Mouse (Mus musculus): ENCODE data around the gene Kpna7. TPM values are rescaled to one million over a fixed set of nuclear protein-coding genes. Genes with fewer than 3 reads are reported as not detected.
"Not testable (repeated sequence)": the region's sequence is repeated elsewhere in the genome, so short reads cannot be mapped to it uniquely, and the experiment has no call there.

Kpna7 gene
- polyA plus RNA-seq, 1 experiment from 2014 or later, result not detected

GRCm38 (mm10) chr5:145100960-145101359, 17.1 kb upstream of the Kpna7 start:
- Histone ChIP-seq H3K9ac (replicated peaks) (no peak overlapping the region), H3K36me3 (peaks cover 96% of the 10 kb centered on the region), H3K27ac (no peak overlapping the region), H3K4me3 (replicated peaks) (no peak overlapping the region), H3K4me1 (replicated peaks) (no peaks in the 10 kb centered on the region), H3K9me3 (no peaks in the 10 kb centered on the region), H3K4me2 (replicated peaks) (no peak overlapping the region), H3K27me3 (no peaks in the 10 kb centered on the region)
- 97% methylated on average over 9 of the region's 9 CpGs for WGBS
- no peak for ATAC-seq

- H3K27ac ChIP-seq, result no peak overlapping the region
- no peak overlapping the region for H3K9ac ChIP-seq (replicated peaks)
- H3K4me2 ChIP-seq (replicated peaks), result no peak overlapping the region
- peaks cover 95% of the 10 kb centered on the region for H3K36me3 ChIP-seq
- no peaks in the 10 kb centered on the region for H3K4me1 ChIP-seq (replicated peaks)
- no peak for ATAC-seq
- H3K9me3 ChIP-seq, result no peaks in the 10 kb centered on the region
- no peak overlapping the region for H3K4me3 ChIP-seq (replicated peaks)
- H3K27me3 ChIP-seq, result no peaks in the 10 kb centered on the region
- 97% methylated on average over 10 of the region's 10 CpGs for WGBS
These were observed 14.6 kb upstream of the Kpna7 start for GRCm38 (mm10) chr5:145098340-145098821.

- H3K9ac ChIP-seq (replicated peaks), result no peak overlapping the region
- peaks cover 94% of the 10 kb centered on the region for H3K36me3 ChIP-seq
- 89% methylated on average over 4 of the region's 4 CpGs for WGBS
- H3K4me2 ChIP-seq (replicated peaks), result no peak overlapping the region
- H3K9me3 ChIP-seq, result no peaks in the 10 kb centered on the region
- no peaks in the 10 kb centered on the region for H3K4me1 ChIP-seq (replicated peaks)
- no peak overlapping the region for H3K4me3 ChIP-seq (replicated peaks)
- ATAC-seq, result no peak
- no peaks in the 10 kb centered on the region for H3K27me3 ChIP-seq
- no peak overlapping the region for H3K27ac ChIP-seq
These were observed 12.4 kb upstream of the Kpna7 start for GRCm38 (mm10) chr5:145096195-145096594.

GRCm38 (mm10) chr5:145089878-145090277, 6.0 kb upstream of the Kpna7 start:
- Histone ChIP-seq H3K36me3 (peaks cover 48% of the 10 kb centered on the region), H3K27ac (no peak overlapping the region), H3K9ac (replicated peaks) (no peak overlapping the region), H3K4me3 (replicated peaks) (no peak overlapping the region), H3K4me1 (replicated peaks) (peaks cover 6% of the 10 kb centered on the region), H3K9me3 (no peaks in the 10 kb centered on the region), H3K4me2 (replicated peaks) (no peak overlapping the region), H3K27me3 (no peaks in the 10 kb centered on the region)
- 97% methylated on average over 3 of the region's 3 CpGs for WGBS
- ATAC-seq, result no peak

GRCm38 (mm10) chr5:145088186-145088585, 4.4 kb upstream of the Kpna7 start:
- Histone ChIP-seq H3K36me3 (peaks cover 32% of the 10 kb centered on the region), H3K27me3 (no peaks in the 10 kb centered on the region), H3K4me3 (replicated peaks) (no peak overlapping the region), H3K9me3 (no peaks in the 10 kb centered on the region), H3K4me2 (replicated peaks) (no peak overlapping the region), H3K27ac (no peak overlapping the region), H3K4me1 (replicated peaks) (peaks cover 13% of the 10 kb centered on the region), H3K9ac (replicated peaks) (no peak overlapping the region)
- no peak for ATAC-seq
- WGBS, result 95% methylated on average over 2 of the region's 2 CpGs

- no peak for ATAC-seq
- peaks cover 10% of the 10 kb centered on the region for H3K36me3 ChIP-seq
- peak overlapping the region; percentile 95; the same call in 1 of the 2 replicates for H3K9ac ChIP-seq (replicated peaks)
- no peak overlapping the region for H3K27ac ChIP-seq
- H3K9me3 ChIP-seq, result no peaks in the 10 kb centered on the region
- H3K4me3 ChIP-seq (replicated peaks), result peak overlapping the region; percentile 91
- H3K4me1 ChIP-seq (replicated peaks), result peaks cover 13% of the 10 kb centered on the region
- H3K4me2 ChIP-seq (replicated peaks), result peak overlapping the region; percentile 85
- no peaks in the 10 kb centered on the region for H3K27me3 ChIP-seq
- 88% methylated on average over 2 of the region's 2 CpGs for WGBS
These were observed 992 bp upstream of the Kpna7 start for GRCm38 (mm10) chr5:145084822-145085221.

GRCm38 (mm10) chr5:145083201-145083600, 629 bp downstream of the Kpna7 start:
- H3K27ac ChIP-seq, result peak overlapping the region; percentile 86

GRCm38 (mm10) chr5:145081866-145082613, 1.8 kb downstream of the Kpna7 start:
- Histone ChIP-seq H3K27ac (no peak overlapping the region), H3K4me3 (replicated peaks) (no peak overlapping the region), H3K4me2 (replicated peaks) (no peak overlapping the region), H3K9ac (replicated peaks) (no peak overlapping the region), H3K36me3 (peaks cover 9% of the 10 kb centered on the region), H3K4me1 (replicated peaks) (peaks cover 13% of the 10 kb centered on the region), H3K9me3 (no peaks in the 10 kb centered on the region), H3K27me3 (no peaks in the 10 kb centered on the region)
- WGBS, result 91% methylated on average over 10 of the region's 10 CpGs
- no peak for ATAC-seq

More at GRCm38 (mm10) chr5:145083201-145083600, 629 bp downstream of the Kpna7 start:
- not testable (repeated sequence) for H3K27me3 ChIP-seq, H3K9me3 ChIP-seq
- ATAC-seq, result peak; percentile 41
- peak overlapping the region; percentile 91 for H3K4me3 ChIP-seq (replicated peaks)
- 52% methylated on average over 6 of the region's 6 CpGs for WGBS
- peaks cover 13% of the 10 kb centered on the region for H3K4me1 ChIP-seq (replicated peaks)
- H3K36me3 ChIP-seq, result peaks cover 10% of the 10 kb centered on the region
- peak overlapping the region; percentile 95 for H3K9ac ChIP-seq (replicated peaks)
- H3K4me2 ChIP-seq (replicated peaks), result peak overlapping the region; percentile 85

GRCm38 (mm10) chr5:145075081-145075480, 8.7 kb downstream of the Kpna7 start:
- Histone ChIP-seq H3K36me3 (no peaks in the 10 kb centered on the region), H3K9ac (replicated peaks) (no peak overlapping the region), H3K27ac (no peak overlapping the region), H3K4me2 (replicated peaks) (no peak overlapping the region), H3K4me1 (replicated peaks) (no peaks in the 10 kb centered on the region), H3K27me3 (no peaks in the 10 kb centered on the region), H3K4me3 (replicated peaks) (no peak overlapping the region), H3K9me3 (no peaks in the 10 kb centered on the region)
- WGBS, result 63% methylated on average over 3 of the region's 3 CpGs
- ATAC-seq, result no peak

GRCm38 (mm10) chr5:145071342-145071741, 12.5 kb downstream of the Kpna7 start:
- Histone ChIP-seq H3K4me1 (replicated peaks) (no peaks in the 10 kb centered on the region), H3K9me3 (no peaks in the 10 kb centered on the region), H3K36me3 (no peaks in the 10 kb centered on the region), H3K4me2 (replicated peaks) (no peak overlapping the region), H3K27ac (no peak overlapping the region), H3K9ac (replicated peaks) (no peak overlapping the region), H3K4me3 (replicated peaks) (no peak overlapping the region), H3K27me3 (no peaks in the 10 kb centered on the region)
- ATAC-seq, result no peak
- 51% methylated on average over 6 of the region's 6 CpGs for WGBS

GRCm38 (mm10) chr5:145069707-145070106, 14.1 kb downstream of the Kpna7 start:
- Histone ChIP-seq H3K27me3 (no peaks in the 10 kb centered on the region), H3K4me3 (replicated peaks) (no peak overlapping the region), H3K9ac (replicated peaks) (no peak overlapping the region), H3K4me1 (replicated peaks) (no peaks in the 10 kb centered on the region), H3K9me3 (no peaks in the 10 kb centered on the region), H3K27ac (no peak overlapping the region), H3K36me3 (no peaks in the 10 kb centered on the region), H3K4me2 (replicated peaks) (no peak overlapping the region)
- WGBS, result 5% methylated on average over 5 of the region's 5 CpGs
- peak; percentile 37; the same call in 1 of the 2 replicates for ATAC-seq

- Histone ChIP-seq H3K4me3 (replicated peaks) (no peak overlapping the region), H3K9me3 (no peaks in the 10 kb centered on the region), H3K27ac (no peak overlapping the region), H3K36me3 (no peaks in the 10 kb centered on the region), H3K4me2 (replicated peaks) (no peak overlapping the region), H3K4me1 (replicated peaks) (no peaks in the 10 kb centered on the region), H3K9ac (replicated peaks) (no peak overlapping the region), H3K27me3 (no peaks in the 10 kb centered on the region)
- no peak for ATAC-seq
- WGBS, result 66% methylated on average over 3 of the region's 3 CpGs
These were observed 15.0 kb downstream of the Kpna7 start for GRCm38 (mm10) chr5:145068863-145069262.
